Comparison of ENCODE assay signal across 9 mouse cellular contexts in genomic region chr8:124277951-124278910, GRCm38 (mm10). TPM values are rescaled to one million over a fixed set of nuclear protein-coding genes. Genes with fewer than 3 reads are reported as not detected.
DNase-seq lines count a peak whose midpoint lies in the region; TF ChIP-seq lines count a peak whose summit lies in the region.
"Had no signal": no experiment of that assay in that cellular context is flagged by ENCODE, and none has a peak within 500 bp of the region (broad histone marks: within the 10 kb centered on the region; RNA-seq: fewer than 3 reads in every experiment).

No protein-coding gene starts in this region.

- peaks cover 17% of the 10 kb centered on the region for H3K36me3 ChIP-seq in limb, embryonic 10.5 days

- peak overlapping the region; percentile 67 for H3K27ac ChIP-seq in left cerebral cortex, adult 2 months
- 0 out of 2 replicates have a peak overlapping the region, but pooled peaks have one; percentile 2 for H3K27ac ChIP-seq in limb, embryonic 10.5 days

- DNase-seq in adrenal gland, adult 18-20 months (ENCODE audit: low spot score in 2 of 2) = peak; percentile 45 to 52
- DNase-seq in adrenal gland, postnatal 4 days (ENCODE audit: low spot score in 2 of 2) = no peak
- DNase-seq in left cerebral cortex, adult 2 months (ENCODE audit: extremely low spot score in 1 of 2, low spot score in 2 of 2) = no peak
- DNase-seq in left cerebral cortex, adult 18-20 months (ENCODE audit: low spot score in 2 of 2) = no peak
- DNase-seq in adipocyte (ENCODE audit: low spot score) = peak; percentile 86
- DNase-seq in limb, embryonic 10.5 days (ENCODE audit: low spot score) = no peak
- no peak for DNase-seq in layer of hippocampus, adult 9-10 months (ENCODE audit: low spot score)
- no peak for DNase-seq in spleen, postnatal 14 days (ENCODE audit: low spot score in 2 of 2)
- DNase-seq: thymus, postnatal 25 days had no signal

- intact Hi-C loops in left cerebral cortex, adult 2 months (cut with DNase I) = no loop called here

- no peak overlapping the region for H3K4me3 ChIP-seq in left cerebral cortex, adult 2 months
- H3K4me3 ChIP-seq in limb, embryonic 10.5 days = no peak overlapping the region

- 88% methylated on average over 24 of the region's 24 CpGs for WGBS in limb, embryonic 10.5 days

- peaks cover 25% of the 10 kb centered on the region for H3K4me1 ChIP-seq in limb, embryonic 10.5 days

- no peaks in the 10 kb centered on the region for H3K27me3 ChIP-seq in limb, embryonic 10.5 days (ENCODE audit: low read depth, poor library complexity, severe bottlenecking)

- no peak for TF ChIP-seq CTCF in left cerebral cortex, adult 2 months (IDR thresholded peaks at IDR 0.05)

- H3K9me3 ChIP-seq in limb, embryonic 10.5 days (replicated peaks) = no peaks in the 10 kb centered on the region

RNA-seq across cellular contexts. Expression of gene Galnt2, which starts 47.0 kb away (rescaled TPM):
- total RNA-seq in adrenal gland, adult 18-20 months (2021) = 10 to 100 TPM; 54.3 to 63.6 TPM
- total RNA-seq in adrenal gland, postnatal 4 days (2021) = 10 to 100 TPM; 65.3 to 81.1 TPM
- total RNA-seq in left cerebral cortex, adult 2 months (2021) = 10 to 100 TPM; 53.0 to 58.8 TPM
- total RNA-seq in left cerebral cortex, adult 18-20 months (2021) = 10 to 100 TPM; 51.5 to 60.6 TPM
- 35.0 and 43.7 TPM in 2 replicates for polyA plus RNA-seq in limb, embryonic 10.5 days (2016; fragmentation: Nextera tagmentation; extraction: Ambion mirVana)

Comparison
In these comparisons a context has a peak if more than half of its experiments do, and no peak if none do; other contexts are left out.
1. DNase-seq: peak in adrenal gland, adult 18-20 months (2 of 2) and adipocyte (single experiment); none in adrenal gland, postnatal 4 days (0 of 2), left cerebral cortex, adult 2 months (0 of 2), left cerebral cortex, adult 18-20 months (0 of 2), limb, embryonic 10.5 days (single experiment), layer of hippocampus, adult 9-10 months (single experiment) and spleen, postnatal 14 days (0 of 2).